Mouse (Mus musculus): ENCODE results near the gene Pdilt. TPM values are rescaled to one million over a fixed set of nuclear protein-coding genes. Genes with fewer than 3 reads are reported as not detected.

Pdilt gene
- polyA plus RNA-seq, 1 experiment from 2014 or later: not detected

DNA sequence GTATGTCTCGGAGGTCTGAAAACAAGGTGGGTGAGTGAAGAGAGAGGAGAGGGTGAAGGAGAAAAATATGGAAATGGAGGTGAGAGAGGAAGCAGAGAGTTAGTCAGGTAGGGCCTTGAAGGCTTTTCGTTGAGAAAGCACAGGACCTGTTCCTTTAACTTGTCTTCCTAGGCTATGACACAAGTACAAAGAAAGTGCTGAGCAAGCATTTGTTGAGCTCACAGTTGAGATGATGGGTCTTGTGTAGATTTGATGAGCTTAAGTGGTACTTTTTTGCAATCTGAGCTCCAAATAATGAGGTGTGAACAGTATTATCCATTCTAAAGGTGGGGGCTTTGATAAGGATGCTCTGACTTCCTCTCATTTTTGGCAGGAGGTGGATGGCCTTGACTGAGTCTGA, 11.1 kb upstream of the Pdilt start:
- Histone ChIP-seq H3K4me1 (replicated peaks; ENCODE audit: control insufficient read depth, insufficient read depth, low read length) (no peaks in the 10 kb centered on the region), H3K4me2 (replicated peaks; ENCODE audit: low read depth, low read length) (no peak overlapping the region), H3K9me3 (ENCODE audit: control insufficient read depth, low read length) (no peaks in the 10 kb centered on the region), H3K27ac (ENCODE audit: low read depth, low read length) (no peak overlapping the region), H3K9ac (ENCODE audit: low read depth, low read length) (no peak overlapping the region), H3K27me3 (ENCODE audit: control insufficient read depth, insufficient read depth, low read length) (no peaks in the 10 kb centered on the region), H3K36me3 (ENCODE audit: control insufficient read depth, insufficient read depth, low read length) (no peaks in the 10 kb centered on the region), H3K4me3 (ENCODE audit: low read depth, low read length) (no peak overlapping the region)
- DNase-seq (ENCODE audit: low spot score) (no peak), ATAC-seq (ENCODE audit: low FRiP score) (no peak)
- WGBS: 86% methylated on average over 2 of the region's 2 CpGs

DNA sequence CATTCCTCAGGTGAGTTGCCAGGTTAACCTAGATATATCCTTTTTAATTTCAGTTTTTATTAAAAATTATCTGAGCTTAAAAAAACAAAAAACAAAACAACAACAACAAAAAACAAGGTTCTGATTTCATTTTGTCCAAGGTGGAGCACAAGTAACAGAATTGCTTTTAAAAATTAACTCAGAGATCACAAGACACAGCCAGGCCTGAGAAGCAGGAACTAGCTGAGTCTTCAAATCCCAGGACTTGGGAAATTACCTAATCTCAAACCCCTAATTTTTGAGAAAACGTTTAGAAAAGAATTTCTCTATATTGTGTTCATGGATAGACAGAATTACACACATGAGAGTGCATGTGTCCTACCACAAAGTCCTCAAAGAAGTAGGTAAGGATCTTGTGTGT, 9.6 kb upstream of the Pdilt start:
- no peaks in the 10 kb centered on the region for H3K36me3 ChIP-seq (ENCODE audit: control insufficient read depth, insufficient read depth, low read length)
- H3K9me3 ChIP-seq (ENCODE audit: control insufficient read depth, low read length): no peaks in the 10 kb centered on the region
- no peaks in the 10 kb centered on the region for H3K27me3 ChIP-seq (ENCODE audit: control insufficient read depth, insufficient read depth, low read length)
- H3K4me3 ChIP-seq (ENCODE audit: low read depth, low read length): no peak overlapping the region
- no peak overlapping the region for H3K4me2 ChIP-seq (replicated peaks; ENCODE audit: low read depth, low read length)
- DNase-seq (ENCODE audit: low spot score) (no peak), ATAC-seq (ENCODE audit: low FRiP score) (no peak)
- no peak overlapping the region for H3K27ac ChIP-seq (ENCODE audit: low read depth, low read length)
- 65% methylated on average over 1 of the region's 1 CpGs for WGBS
- H3K9ac ChIP-seq (ENCODE audit: low read depth, low read length): no peak overlapping the region
- no peaks in the 10 kb centered on the region for H3K4me1 ChIP-seq (replicated peaks; ENCODE audit: control insufficient read depth, insufficient read depth, low read length)

DNA sequence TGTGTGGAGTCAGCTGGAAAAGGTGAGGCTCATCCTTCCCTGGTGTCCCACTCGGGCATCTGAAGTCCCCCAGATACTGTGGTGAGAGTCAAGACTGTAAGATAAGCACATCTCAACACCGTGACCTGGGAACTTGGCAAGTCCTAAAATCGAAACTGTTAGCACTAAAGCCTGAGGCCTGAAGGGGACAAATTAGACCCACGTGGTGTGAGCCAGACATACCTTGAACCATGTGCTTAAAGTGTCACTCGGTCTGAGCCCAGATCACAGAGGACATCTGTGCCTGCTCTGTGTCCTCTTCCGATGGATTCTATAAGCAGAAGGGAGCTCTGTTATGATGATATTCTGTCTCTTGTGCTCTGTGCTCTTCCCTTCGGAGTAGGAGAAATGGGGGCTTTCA, 5.3 kb upstream of the Pdilt start:
- WGBS: 85% methylated on average over 7 of the region's 7 CpGs
- Histone ChIP-seq H3K4me1 (replicated peaks; ENCODE audit: control insufficient read depth, insufficient read depth, low read length) (no peaks in the 10 kb centered on the region), H3K4me2 (replicated peaks; ENCODE audit: low read depth, low read length) (no peak overlapping the region), H3K9ac (ENCODE audit: low read depth, low read length) (no peak overlapping the region), H3K27me3 (ENCODE audit: control insufficient read depth, insufficient read depth, low read length) (no peaks in the 10 kb centered on the region), H3K4me3 (ENCODE audit: low read depth, low read length) (no peak overlapping the region), H3K9me3 (ENCODE audit: control insufficient read depth, low read length) (no peaks in the 10 kb centered on the region), H3K27ac (ENCODE audit: low read depth, low read length) (no peak overlapping the region), H3K36me3 (ENCODE audit: control insufficient read depth, insufficient read depth, low read length) (no peaks in the 10 kb centered on the region)
- ATAC-seq (ENCODE audit: low FRiP score) (no peak), DNase-seq (ENCODE audit: low spot score) (no peak)

DNA sequence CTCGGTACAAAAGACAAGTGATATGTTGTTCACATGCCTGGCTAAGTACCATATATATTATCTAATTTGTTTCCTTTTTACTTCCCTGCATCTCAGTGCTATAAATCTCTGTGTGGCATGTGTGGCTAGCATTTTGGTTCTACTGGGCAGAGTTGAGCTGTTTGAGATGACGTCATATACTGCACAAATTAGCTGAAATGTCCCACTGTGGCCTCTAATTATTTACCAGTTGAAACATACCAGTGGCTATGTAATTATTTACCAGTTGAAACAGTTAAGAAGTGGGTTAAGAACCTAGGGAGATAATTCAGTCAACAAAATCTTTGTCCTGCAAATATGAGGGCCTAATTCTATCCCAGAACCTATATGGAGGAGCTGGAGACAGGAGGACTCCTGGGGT, 4.3 kb upstream of the Pdilt start:
- Histone ChIP-seq H3K27ac (ENCODE audit: low read depth, low read length) (no peak overlapping the region), H3K9ac (ENCODE audit: low read depth, low read length) (no peak overlapping the region), H3K4me3 (ENCODE audit: low read depth, low read length) (no peak overlapping the region), H3K4me2 (replicated peaks; ENCODE audit: low read depth, low read length) (no peak overlapping the region), H3K36me3 (ENCODE audit: control insufficient read depth, insufficient read depth, low read length) (no peaks in the 10 kb centered on the region), H3K9me3 (ENCODE audit: control insufficient read depth, low read length) (no peaks in the 10 kb centered on the region), H3K27me3 (ENCODE audit: control insufficient read depth, insufficient read depth, low read length) (no peaks in the 10 kb centered on the region), H3K4me1 (replicated peaks; ENCODE audit: control insufficient read depth, insufficient read depth, low read length) (no peaks in the 10 kb centered on the region)
- no peak for ATAC-seq (ENCODE audit: low FRiP score)
- no peak for DNase-seq (ENCODE audit: low spot score)
- whole genome bisulfite sequencing: 85% methylated on average over 2 of the region's 2 CpGs

DNA sequence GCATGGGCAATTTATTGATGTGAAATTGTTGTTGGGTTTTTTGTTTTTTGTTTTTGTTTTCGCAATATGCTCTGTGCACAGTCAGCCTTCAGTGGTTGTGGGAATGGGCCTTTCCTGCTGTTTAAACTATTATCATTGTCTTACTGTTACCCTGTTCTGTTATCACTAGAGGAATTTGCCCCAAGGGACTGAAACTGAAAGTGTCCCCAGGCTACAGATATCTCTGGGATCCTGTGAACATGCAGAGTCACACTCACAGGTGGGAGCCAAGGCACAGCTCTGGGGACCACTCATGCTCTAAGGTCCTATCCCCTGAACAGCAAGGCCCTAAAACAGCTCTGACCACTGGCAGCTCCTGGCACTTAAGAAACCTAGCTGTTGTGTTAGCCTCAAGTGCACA, 3.8 kb upstream of the Pdilt start:
- no peaks in the 10 kb centered on the region for H3K9me3 ChIP-seq (ENCODE audit: control insufficient read depth, low read length)
- no peak overlapping the region for H3K4me3 ChIP-seq (ENCODE audit: low read depth, low read length)
- H3K27ac ChIP-seq (ENCODE audit: low read depth, low read length): no peak overlapping the region
- no peak overlapping the region for H3K9ac ChIP-seq (ENCODE audit: low read depth, low read length)
- H3K36me3 ChIP-seq (ENCODE audit: control insufficient read depth, insufficient read depth, low read length): no peaks in the 10 kb centered on the region
- DNase-seq (ENCODE audit: low spot score) (no peak), ATAC-seq (ENCODE audit: low FRiP score) (no peak)
- 92% methylated on average over 1 of the region's 1 CpGs for WGBS
- no peaks in the 10 kb centered on the region for H3K4me1 ChIP-seq (replicated peaks; ENCODE audit: control insufficient read depth, insufficient read depth, low read length)
- H3K27me3 ChIP-seq (ENCODE audit: control insufficient read depth, insufficient read depth, low read length): no peaks in the 10 kb centered on the region
- no peak overlapping the region for H3K4me2 ChIP-seq (replicated peaks; ENCODE audit: low read depth, low read length)

DNA sequence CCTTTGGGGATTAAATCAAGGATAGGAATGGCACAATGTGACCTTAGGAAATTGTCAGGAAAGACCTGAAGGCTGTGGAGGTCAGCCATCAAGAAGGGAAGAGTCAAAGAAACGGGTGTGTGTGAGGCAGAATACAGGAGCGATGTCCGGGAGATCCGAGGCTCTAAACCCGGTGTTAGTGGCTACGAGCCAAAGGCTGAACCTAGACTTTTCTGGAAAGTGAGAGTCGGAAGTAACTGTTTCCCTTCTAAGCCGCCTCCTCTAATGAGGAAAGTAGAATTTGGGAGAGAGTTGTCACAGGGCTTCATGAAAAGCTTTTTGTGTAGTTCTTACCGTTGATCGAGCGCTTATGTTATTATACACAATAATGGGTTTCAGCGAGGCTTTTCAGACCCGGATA, 3.2 kb upstream of the Pdilt start:
- WGBS: 79% methylated on average over 13 of the region's 13 CpGs
- H3K27ac ChIP-seq (ENCODE audit: low read depth, low read length): no peak overlapping the region
- no peak overlapping the region for H3K4me3 ChIP-seq (ENCODE audit: low read depth, low read length)
- no peak for DNase-seq (ENCODE audit: low spot score)
- no peaks in the 10 kb centered on the region for H3K36me3 ChIP-seq (ENCODE audit: control insufficient read depth, insufficient read depth, low read length)
- no peak overlapping the region for H3K4me2 ChIP-seq (replicated peaks; ENCODE audit: low read depth, low read length)
- no peaks in the 10 kb centered on the region for H3K4me1 ChIP-seq (replicated peaks; ENCODE audit: control insufficient read depth, insufficient read depth, low read length)
- no peaks in the 10 kb centered on the region for H3K9me3 ChIP-seq (ENCODE audit: control insufficient read depth, low read length)
- ATAC-seq (ENCODE audit: low FRiP score): no peak
- no peak overlapping the region for H3K9ac ChIP-seq (ENCODE audit: low read depth, low read length)
- no peaks in the 10 kb centered on the region for H3K27me3 ChIP-seq (ENCODE audit: control insufficient read depth, insufficient read depth, low read length)

DNA sequence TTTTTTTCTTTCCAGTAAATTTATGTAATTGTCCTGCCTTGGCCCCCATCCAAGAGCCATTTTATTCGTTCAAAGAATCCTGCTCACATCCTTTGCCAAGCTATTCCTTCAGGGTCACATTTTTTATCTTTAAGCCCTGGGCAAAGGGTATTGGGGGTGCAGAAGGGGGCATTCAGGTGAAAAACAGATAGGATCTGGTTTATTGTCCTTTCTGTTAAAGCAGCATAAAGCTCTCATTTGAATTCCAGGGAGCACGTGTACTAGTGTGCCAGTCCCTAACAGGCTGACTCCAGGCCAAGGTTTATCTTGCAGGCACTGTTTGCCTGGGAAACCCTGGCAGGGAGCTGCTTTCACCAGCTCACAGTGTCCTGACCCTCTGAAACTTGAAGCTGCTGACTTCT, 2.6 kb upstream of the Pdilt start:
- Histone ChIP-seq H3K36me3 (ENCODE audit: control insufficient read depth, insufficient read depth, low read length) (no peaks in the 10 kb centered on the region), H3K27me3 (ENCODE audit: control insufficient read depth, insufficient read depth, low read length) (no peaks in the 10 kb centered on the region), H3K4me1 (replicated peaks; ENCODE audit: control insufficient read depth, insufficient read depth, low read length) (no peaks in the 10 kb centered on the region), H3K9ac (ENCODE audit: low read depth, low read length) (no peak overlapping the region), H3K4me3 (ENCODE audit: low read depth, low read length) (no peak overlapping the region), H3K9me3 (ENCODE audit: control insufficient read depth, low read length) (no peaks in the 10 kb centered on the region), H3K27ac (ENCODE audit: low read depth, low read length) (no peak overlapping the region), H3K4me2 (replicated peaks; ENCODE audit: low read depth, low read length) (no peak overlapping the region)
- no peak for ATAC-seq (ENCODE audit: low FRiP score)
- no peak for DNase-seq (ENCODE audit: low spot score)
- 62% methylated on average over 2 of the region's 2 CpGs for WGBS

DNA sequence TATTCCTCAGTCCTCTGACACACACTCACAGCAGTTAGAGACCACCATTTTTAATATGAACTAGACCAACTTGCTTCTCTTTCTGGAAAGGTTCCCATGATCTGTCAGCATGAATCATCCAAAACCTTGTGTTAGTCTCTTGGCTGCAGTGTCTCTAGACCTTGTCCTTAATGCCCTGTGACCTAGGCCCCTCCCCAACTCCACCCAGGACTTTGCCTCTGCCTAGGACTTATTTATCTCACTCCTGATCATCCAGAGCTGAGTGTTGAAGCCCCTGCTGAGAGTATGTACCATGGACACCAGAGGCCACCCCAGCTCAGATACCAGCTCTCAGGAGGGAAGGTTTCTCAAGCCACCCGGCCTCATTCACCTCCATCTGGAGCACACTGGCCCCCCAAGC, 904 bp downstream of the Pdilt start:
- Histone ChIP-seq H3K27ac (ENCODE audit: low read depth, low read length) (no peak overlapping the region), H3K27me3 (ENCODE audit: control insufficient read depth, insufficient read depth, low read length) (no peaks in the 10 kb centered on the region), H3K9ac (ENCODE audit: low read depth, low read length) (no peak overlapping the region), H3K9me3 (ENCODE audit: control insufficient read depth, low read length) (no peaks in the 10 kb centered on the region), H3K4me2 (replicated peaks; ENCODE audit: low read depth, low read length) (no peak overlapping the region), H3K36me3 (ENCODE audit: control insufficient read depth, insufficient read depth, low read length) (no peaks in the 10 kb centered on the region), H3K4me3 (ENCODE audit: low read depth, low read length) (no peak overlapping the region), H3K4me1 (replicated peaks; ENCODE audit: control insufficient read depth, insufficient read depth, low read length) (no peaks in the 10 kb centered on the region)
- ATAC-seq (ENCODE audit: low FRiP score) (no peak), DNase-seq (ENCODE audit: low spot score) (no peak)
- 67% methylated on average over 1 of the region's 1 CpGs for WGBS

DNA sequence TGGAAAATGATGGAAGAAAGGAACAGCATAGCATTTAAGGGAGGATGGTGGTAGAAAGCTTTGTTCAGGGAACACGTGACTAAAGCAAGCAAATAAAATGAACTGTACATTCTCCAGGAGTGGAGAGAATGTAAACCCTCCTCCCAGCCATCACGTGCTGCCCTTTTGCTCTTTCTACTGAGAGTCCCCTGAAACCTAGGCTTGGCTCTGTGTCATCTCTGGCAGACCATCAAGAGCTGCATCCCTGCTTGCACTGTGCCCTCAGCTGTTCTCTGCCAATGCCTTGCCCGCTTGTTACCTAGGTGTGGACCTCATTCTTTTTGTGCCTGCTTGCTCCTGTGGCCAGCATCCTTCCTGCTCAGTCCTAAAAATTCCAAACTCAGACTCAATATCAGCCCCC, 1.5 kb downstream of the Pdilt start:
- 80% methylated on average over 3 of the region's 3 CpGs for WGBS
- Histone ChIP-seq H3K27me3 (ENCODE audit: control insufficient read depth, insufficient read depth, low read length) (no peaks in the 10 kb centered on the region), H3K9me3 (ENCODE audit: control insufficient read depth, low read length) (no peaks in the 10 kb centered on the region), H3K4me1 (replicated peaks; ENCODE audit: control insufficient read depth, insufficient read depth, low read length) (no peaks in the 10 kb centered on the region), H3K4me2 (replicated peaks; ENCODE audit: low read depth, low read length) (no peak overlapping the region), H3K9ac (ENCODE audit: low read depth, low read length) (no peak overlapping the region), H3K27ac (ENCODE audit: low read depth, low read length) (no peak overlapping the region), H3K4me3 (ENCODE audit: low read depth, low read length) (no peak overlapping the region), H3K36me3 (ENCODE audit: control insufficient read depth, insufficient read depth, low read length) (no peaks in the 10 kb centered on the region)
- ATAC-seq (ENCODE audit: low FRiP score) (no peak), DNase-seq (ENCODE audit: low spot score) (no peak)

Measured in hindbrain, embryonic 11.5 days (tissue).